Mouse (Mus musculus): ENCODE results near the gene Scg3. TPM values are rescaled to one million over a fixed set of nuclear protein-coding genes. Genes with fewer than 3 reads are reported as not detected.
"Not testable (repeated sequence)": the region's sequence is repeated elsewhere in the genome, so short reads cannot be mapped to it uniquely, and the experiment has no call there.

The Scg3 gene
- polyA plus RNA-seq, 1 experiment from 2014 or later, result 5.1 TPM

- no peak for ATAC-seq (ENCODE audit: low FRiP score, low TSS enrichment)
- 85% methylated on average over 8 of the region's 8 CpGs for WGBS
Observed at GRCm38 (mm10) chr9:75660917-75661316, 22.9 kb downstream of the Scg3 start.

GRCm38 (mm10) chr9:75656456-75656855, 27.4 kb downstream of the Scg3 start:
- H3K4me2 ChIP-seq (replicated peaks; ENCODE audit: low read depth); H3K4me1 ChIP-seq (replicated peaks; ENCODE audit: control insufficient read depth, insufficient read depth); H3K9me3 ChIP-seq (ENCODE audit: control insufficient read depth, low read length); DNase-seq (ENCODE audit: low spot score); H3K27me3 ChIP-seq (ENCODE audit: control insufficient read depth, insufficient read depth, low read length); H3K9ac ChIP-seq (ENCODE audit: low read length); ATAC-seq (ENCODE audit: low FRiP score, low TSS enrichment); H3K36me3 ChIP-seq (ENCODE audit: control insufficient read depth, insufficient read depth, low read length); H3K27ac ChIP-seq (replicated peaks); H3K4me3 ChIP-seq (ENCODE audit: low read depth, low read length): not testable (repeated sequence)
- WGBS, result 69% methylated on average over 2 of the region's 3 CpGs

More at GRCm38 (mm10) chr9:75660917-75661316, 22.9 kb downstream of the Scg3 start:
- no peak for DNase-seq (ENCODE audit: low spot score)
- Histone ChIP-seq H3K27ac (replicated peaks) (no peak overlapping the region), H3K36me3 (ENCODE audit: control insufficient read depth, insufficient read depth, low read length) (no peaks in the 10 kb centered on the region), H3K27me3 (ENCODE audit: control insufficient read depth, insufficient read depth, low read length) (no peaks in the 10 kb centered on the region), H3K4me3 (ENCODE audit: low read depth, low read length) (no peak overlapping the region), H3K4me1 (replicated peaks; ENCODE audit: control insufficient read depth, insufficient read depth) (no peaks in the 10 kb centered on the region), H3K9me3 (ENCODE audit: control insufficient read depth, low read length) (no peaks in the 10 kb centered on the region), H3K9ac (ENCODE audit: low read length) (no peak overlapping the region), H3K4me2 (replicated peaks; ENCODE audit: low read depth) (no peak overlapping the region)
- no peak for TF ChIP-seq CTCF (IDR thresholded peaks at IDR 0.05; ENCODE audit: low read depth)
- no peak for TF ChIP-seq EP300 (optimal IDR thresholded peaks at IDR 0.05)

- Histone ChIP-seq H3K9me3 (ENCODE audit: control insufficient read depth, low read length) (no peaks in the 10 kb centered on the region), H3K27me3 (ENCODE audit: control insufficient read depth, insufficient read depth, low read length) (no peaks in the 10 kb centered on the region), H3K9ac (ENCODE audit: low read length) (no peak overlapping the region), H3K4me1 (replicated peaks; ENCODE audit: control insufficient read depth, insufficient read depth) (no peaks in the 10 kb centered on the region), H3K4me2 (replicated peaks; ENCODE audit: low read depth) (no peak overlapping the region), H3K27ac (replicated peaks) (no peak overlapping the region), H3K4me3 (ENCODE audit: low read depth, low read length) (no peak overlapping the region), H3K36me3 (ENCODE audit: control insufficient read depth, insufficient read depth, low read length) (no peaks in the 10 kb centered on the region)
- ATAC-seq (ENCODE audit: low FRiP score, low TSS enrichment) (no peak), DNase-seq (ENCODE audit: low spot score) (no peak)
- 19% methylated on average over 12 of the region's 12 CpGs for WGBS
- TF ChIP-seq CTCF (IDR thresholded peaks at IDR 0.05; ENCODE audit: low read depth) (no peak), EP300 (optimal IDR thresholded peaks at IDR 0.05) (no peak)
Observed at GRCm38 (mm10) chr9:75653981-75654911, 29.6 kb downstream of the Scg3 start.

- Histone ChIP-seq H3K4me1 (replicated peaks; ENCODE audit: control insufficient read depth, insufficient read depth) (no peaks in the 10 kb centered on the region), H3K9me3 (ENCODE audit: control insufficient read depth, low read length) (no peaks in the 10 kb centered on the region), H3K4me2 (replicated peaks; ENCODE audit: low read depth) (no peak overlapping the region), H3K27me3 (ENCODE audit: control insufficient read depth, insufficient read depth, low read length) (no peaks in the 10 kb centered on the region), H3K36me3 (ENCODE audit: control insufficient read depth, insufficient read depth, low read length) (no peaks in the 10 kb centered on the region), H3K9ac (ENCODE audit: low read length) (no peak overlapping the region), H3K27ac (replicated peaks) (no peak overlapping the region), H3K4me3 (ENCODE audit: low read depth, low read length) (no peak overlapping the region)
- no peak for ATAC-seq (ENCODE audit: low FRiP score, low TSS enrichment)
- WGBS, result 26% methylated on average over 3 of the region's 3 CpGs
- TF ChIP-seq EP300 (optimal IDR thresholded peaks at IDR 0.05) (no peak), CTCF (IDR thresholded peaks at IDR 0.05; ENCODE audit: low read depth) (no peak)
- DNase-seq (ENCODE audit: low spot score), result no peak
Observed at GRCm38 (mm10) chr9:75645405-75645804, 38.5 kb downstream of the Scg3 start.

GRCm38 (mm10) chr9:75634226-75634625, 49.6 kb downstream of the Scg3 start:
- Histone ChIP-seq H3K4me3 (ENCODE audit: low read depth, low read length) (no peak overlapping the region), H3K27ac (replicated peaks) (no peak overlapping the region), H3K9me3 (ENCODE audit: control insufficient read depth, low read length) (no peaks in the 10 kb centered on the region), H3K36me3 (ENCODE audit: control insufficient read depth, insufficient read depth, low read length) (no peaks in the 10 kb centered on the region), H3K27me3 (ENCODE audit: control insufficient read depth, insufficient read depth, low read length) (no peaks in the 10 kb centered on the region), H3K4me2 (replicated peaks; ENCODE audit: low read depth) (no peak overlapping the region), H3K4me1 (replicated peaks; ENCODE audit: control insufficient read depth, insufficient read depth) (no peaks in the 10 kb centered on the region), H3K9ac (ENCODE audit: low read length) (no peak overlapping the region)
- no peak for TF ChIP-seq EP300 (optimal IDR thresholded peaks at IDR 0.05)
- no peak for TF ChIP-seq CTCF (IDR thresholded peaks at IDR 0.05; ENCODE audit: low read depth)
- DNase-seq (ENCODE audit: low spot score) (no peak), ATAC-seq (ENCODE audit: low FRiP score, low TSS enrichment) (no peak)
- 75% methylated on average over 4 of the region's 4 CpGs for WGBS

GRCm38 (mm10) chr9:75633603-75634002, 50.3 kb downstream of the Scg3 start:
- 86% methylated on average over 8 of the region's 8 CpGs for WGBS
- no peak overlapping the region for H3K4me3 ChIP-seq (ENCODE audit: low read depth, low read length)
- no peak for ATAC-seq (ENCODE audit: low FRiP score, low TSS enrichment)

More at GRCm38 (mm10) chr9:75633603-75634002, 50.3 kb downstream of the Scg3 start:
- Histone ChIP-seq H3K4me1 (replicated peaks; ENCODE audit: control insufficient read depth, insufficient read depth) (no peaks in the 10 kb centered on the region), H3K9ac (ENCODE audit: low read length) (no peak overlapping the region), H3K36me3 (ENCODE audit: control insufficient read depth, insufficient read depth, low read length) (no peaks in the 10 kb centered on the region), H3K27ac (replicated peaks) (no peak overlapping the region), H3K27me3 (ENCODE audit: control insufficient read depth, insufficient read depth, low read length) (no peaks in the 10 kb centered on the region), H3K9me3 (ENCODE audit: control insufficient read depth, low read length) (no peaks in the 10 kb centered on the region), H3K4me2 (replicated peaks; ENCODE audit: low read depth) (no peak overlapping the region)
- no peak for DNase-seq (ENCODE audit: low spot score)
- TF ChIP-seq EP300 (optimal IDR thresholded peaks at IDR 0.05) (no peak), CTCF (IDR thresholded peaks at IDR 0.05; ENCODE audit: low read depth) (no peak)

Data from stomach, postnatal 0 days (tissue).